Mouse (Mus musculus) mouse embryonic stem cell (cell line): ENCODE measurements at regions not wholly inside any gene's neighbourhood (a gene's known extent, or its start where the extent isn't known, plus 50 kb on each side); places are given as distances from the start of the nearest gene placed in this dataset.

Experiments
- in situ Hi-C, 2 experiments: fragments of 300-500 bp; cut with MboI; formaldehyde crosslinking; loops; 1 replicate in 1 of 2; 3 replicates in 1 of 2; pipeline ENCODE4 v1.14.3; 2019 to 2020; ENCODE audit warnings: low sequenced_read_pairs in 2 of 2, low pct_unique_long_range_greater_than_20kb in 1 of 2, mixed read lengths in 1 of 2; ENCODE audit not compliant: unreplicated experiment in 1 of 2

DNA sequence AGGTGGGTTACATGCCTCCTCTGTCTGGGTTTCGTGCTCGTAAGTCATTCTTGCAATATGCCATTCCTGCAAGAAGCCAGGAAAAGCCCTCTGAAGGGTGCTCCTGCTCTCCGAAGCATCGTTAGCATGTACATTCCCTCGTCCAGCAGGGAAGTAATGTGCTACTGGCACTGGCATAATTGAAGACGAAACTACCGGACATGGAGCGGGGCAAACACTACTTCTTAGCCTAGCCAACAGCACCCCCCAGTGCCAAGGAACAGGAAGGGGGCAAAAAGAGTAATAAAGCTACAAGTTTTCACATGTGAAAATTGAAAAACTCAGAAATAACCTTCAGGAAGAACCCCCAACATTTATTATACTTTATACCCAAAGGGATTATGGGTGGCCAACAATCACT is 88.6 kb upstream of the Usp24 start:
- in situ Hi-C loops, result loop anchor here in 1 of 2 experiments (25.0 kb wide), 1 partner anchor 235 kb away; the partner anchor contains the start of gene Pcsk9

DNA sequence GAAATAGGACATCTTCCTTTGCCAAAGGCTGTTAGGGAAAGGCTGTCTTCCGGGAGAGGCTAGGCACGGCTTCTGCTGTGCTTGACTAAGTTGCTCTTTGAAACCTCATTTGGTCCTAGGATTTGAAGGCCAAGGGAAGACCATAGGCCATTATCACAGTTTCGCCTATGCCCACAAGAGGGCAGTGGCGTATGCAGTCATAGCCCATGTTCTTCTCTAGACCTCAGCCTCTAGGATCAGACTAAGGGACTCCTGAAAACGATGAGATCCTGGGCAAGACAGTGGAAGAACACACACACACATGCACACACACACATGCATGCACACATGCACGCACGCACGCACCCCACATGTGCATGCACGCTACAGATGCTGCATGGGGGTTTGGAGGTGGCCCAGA is 87.5 kb upstream of the Usp24 start:
- in situ Hi-C loops, result loop anchor here in 1 of 2 experiments (25.0 kb wide), 1 partner anchor 234 kb away; the partner anchor contains the start of gene Pcsk9

DNA sequence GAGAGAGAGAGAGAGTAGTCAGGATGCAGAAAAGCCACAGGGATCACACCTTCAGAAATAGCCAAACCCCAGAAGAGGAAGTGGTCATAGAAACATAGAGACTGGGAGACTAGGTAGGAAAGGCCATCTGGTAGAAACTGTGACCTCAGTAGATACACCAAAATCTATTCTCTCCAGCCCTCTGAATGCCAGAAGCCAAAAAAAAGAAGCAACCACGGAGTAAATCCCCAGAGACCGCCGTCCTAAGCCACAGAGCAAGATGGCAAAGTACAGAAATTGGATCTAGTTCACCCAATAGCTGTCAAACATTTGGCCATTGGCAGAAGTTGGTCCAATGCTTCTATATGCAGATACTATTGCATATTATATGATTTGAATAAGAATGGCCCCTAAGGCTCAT is 86.5 kb upstream of the Usp24 start:
- in situ Hi-C loops, result loop anchor here in 1 of 2 experiments (25.0 kb wide), 1 partner anchor 233 kb away; the partner anchor contains the start of gene Pcsk9

DNA sequence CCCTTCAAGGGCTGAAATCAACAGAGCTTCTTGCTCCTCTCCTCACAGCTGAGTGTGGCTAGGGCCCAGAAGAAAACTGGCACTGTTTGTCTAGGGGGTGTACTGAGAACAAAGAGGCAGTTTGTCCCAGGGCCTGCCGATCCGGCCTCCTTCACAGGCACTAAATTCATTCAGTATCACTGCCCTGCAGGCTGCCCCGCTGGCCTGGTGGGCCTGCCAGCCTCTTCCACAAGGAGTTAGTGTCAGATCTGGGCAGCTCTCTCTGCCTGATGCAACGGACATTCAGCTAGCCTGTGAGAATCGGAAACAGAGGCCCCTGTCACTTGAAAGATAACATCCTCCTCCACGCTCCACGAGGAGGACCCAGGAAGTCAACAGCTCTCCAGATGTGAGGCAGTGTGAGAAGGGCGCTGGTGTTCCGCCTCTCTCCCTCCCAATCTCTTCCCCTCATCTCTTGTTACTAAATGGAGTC is 83.5 kb upstream of the Usp24 start:
- in situ Hi-C loops, result loop anchor here in 1 of 2 experiments (25.0 kb wide), 1 partner anchor 230 kb away; the partner anchor contains the start of gene Pcsk9

DNA sequence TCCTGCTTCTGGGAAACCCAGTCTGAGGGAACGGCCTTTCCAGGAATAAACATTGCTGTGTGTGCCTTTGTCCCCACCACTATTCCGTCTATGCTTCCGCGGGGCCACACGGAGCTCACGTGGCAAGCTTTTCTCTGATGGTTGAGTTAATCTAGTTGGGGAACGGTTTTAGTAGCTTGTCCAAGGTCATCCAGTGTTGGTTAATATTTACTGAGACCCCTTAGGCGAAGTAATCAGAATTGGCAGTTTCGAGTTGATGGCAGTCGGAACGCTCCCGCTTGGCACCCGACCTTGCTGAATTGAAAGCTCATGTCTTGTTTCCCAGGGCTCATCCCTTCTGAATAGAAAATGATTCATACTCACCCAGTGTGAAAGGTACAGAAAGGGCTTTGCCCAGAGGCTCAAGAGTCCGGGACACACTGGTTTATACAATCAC is 71.6 kb upstream of the Usp24 start:
- in situ Hi-C loops, result loop anchor here in 1 of 2 experiments (25.0 kb wide), 1 partner anchor 218 kb away; the partner anchor contains the start of gene Pcsk9

DNA sequence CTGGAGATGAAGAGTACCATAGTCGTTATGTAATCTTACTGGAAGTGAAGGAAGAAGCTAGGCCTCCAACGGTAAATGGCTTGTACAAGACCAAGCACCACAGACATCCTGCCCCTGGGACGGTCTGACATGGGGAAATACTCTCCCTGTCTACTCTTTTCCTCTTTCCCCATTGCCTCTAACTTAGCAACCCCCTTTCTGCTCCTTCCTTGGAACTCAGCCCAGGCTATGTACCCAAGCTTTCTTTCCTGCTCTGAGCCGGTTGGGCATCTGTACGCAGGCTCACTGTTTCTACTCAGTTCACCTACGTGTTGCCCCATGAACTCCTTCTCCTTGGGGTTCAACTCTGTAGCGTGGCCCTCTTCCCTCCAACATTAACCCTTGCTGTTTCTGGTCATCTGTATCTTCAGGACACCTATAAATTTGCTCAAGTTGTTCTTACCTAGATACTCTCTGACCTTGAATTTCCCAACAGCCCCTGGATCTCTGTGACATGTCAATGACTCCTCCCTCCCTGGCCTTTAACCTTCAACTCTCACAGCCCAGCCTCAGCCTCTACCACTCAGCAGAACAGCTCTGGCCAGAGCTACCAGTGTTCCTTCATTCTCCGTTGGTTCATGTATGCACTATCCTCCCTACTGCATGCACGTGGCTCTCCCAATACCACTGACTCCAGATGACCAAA is 71.0 kb upstream of the Usp24 start:
- in situ Hi-C loops, result loop anchor here in 1 of 2 experiments (25.0 kb wide), 1 partner anchor 217 kb away; the partner anchor contains the start of gene Pcsk9

DNA sequence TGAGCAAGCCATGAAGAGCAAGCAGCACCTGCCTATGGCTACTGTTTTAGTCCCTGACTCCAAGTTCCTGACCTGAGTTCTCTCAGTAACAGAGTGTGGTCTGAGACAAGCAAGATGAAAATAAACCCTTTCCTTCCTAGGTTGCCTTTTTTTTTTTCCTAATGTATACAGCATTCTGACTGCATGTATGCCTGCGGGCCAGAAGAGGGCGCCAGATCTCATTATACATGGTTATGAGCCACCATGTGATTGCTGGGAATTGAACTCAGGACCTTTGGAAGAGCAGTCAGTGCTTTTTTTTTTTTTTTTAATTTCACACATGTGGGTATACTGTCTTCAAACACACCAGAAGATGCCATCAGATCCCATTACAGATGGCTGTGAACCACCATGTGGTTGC is 69.3 kb upstream of the Usp24 start:
- in situ Hi-C loops, result loop anchor here in 1 of 2 experiments (25.0 kb wide), 1 partner anchor 216 kb away; the partner anchor contains the start of gene Pcsk9

DNA sequence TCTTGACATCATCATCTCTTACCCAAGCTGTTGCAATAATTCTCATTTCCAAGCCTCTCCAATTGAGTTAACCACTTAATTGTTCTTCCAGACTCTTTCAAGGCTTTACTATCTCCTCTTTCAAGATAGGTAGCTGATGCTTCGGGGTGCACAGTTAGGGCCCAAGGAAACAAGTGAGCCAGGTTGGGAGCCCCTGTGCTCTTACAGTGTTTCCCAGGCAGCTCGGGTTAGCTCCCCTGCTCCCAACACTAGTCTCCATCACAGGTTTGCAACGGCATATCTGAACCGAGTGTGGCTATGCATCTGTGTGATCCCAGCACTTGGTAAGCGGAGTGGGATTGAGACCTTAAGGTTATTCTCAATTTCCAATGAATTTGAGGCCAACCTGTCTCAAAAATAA is 68.6 kb upstream of the Usp24 start:
- in situ Hi-C loops, result loop anchor here in 1 of 2 experiments (25.0 kb wide), 1 partner anchor 215 kb away; the partner anchor contains the start of gene Pcsk9

DNA sequence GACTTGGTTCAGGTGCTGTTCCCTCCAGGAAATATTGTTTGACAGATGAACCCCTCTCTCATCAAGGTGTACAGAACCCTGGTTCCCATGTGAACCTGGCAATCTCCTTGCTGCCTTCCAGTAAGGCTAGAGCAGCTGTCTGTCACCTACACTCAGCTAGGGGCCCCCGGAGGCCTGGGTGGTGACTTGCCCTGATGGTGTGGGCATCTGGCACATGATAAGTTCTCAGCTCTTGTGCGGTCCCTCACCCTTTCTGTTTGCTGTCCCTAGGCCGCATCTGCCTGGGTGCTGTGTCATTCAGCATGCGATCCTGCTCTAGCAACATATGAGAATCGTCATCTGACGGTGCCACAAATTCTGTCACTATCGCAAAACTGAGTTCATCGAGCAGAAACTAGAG is 67.7 kb upstream of the Usp24 start:
- in situ Hi-C loops, result loop anchor here in 1 of 2 experiments (25.0 kb wide), 1 partner anchor 214 kb away; the partner anchor contains the start of gene Pcsk9

DNA sequence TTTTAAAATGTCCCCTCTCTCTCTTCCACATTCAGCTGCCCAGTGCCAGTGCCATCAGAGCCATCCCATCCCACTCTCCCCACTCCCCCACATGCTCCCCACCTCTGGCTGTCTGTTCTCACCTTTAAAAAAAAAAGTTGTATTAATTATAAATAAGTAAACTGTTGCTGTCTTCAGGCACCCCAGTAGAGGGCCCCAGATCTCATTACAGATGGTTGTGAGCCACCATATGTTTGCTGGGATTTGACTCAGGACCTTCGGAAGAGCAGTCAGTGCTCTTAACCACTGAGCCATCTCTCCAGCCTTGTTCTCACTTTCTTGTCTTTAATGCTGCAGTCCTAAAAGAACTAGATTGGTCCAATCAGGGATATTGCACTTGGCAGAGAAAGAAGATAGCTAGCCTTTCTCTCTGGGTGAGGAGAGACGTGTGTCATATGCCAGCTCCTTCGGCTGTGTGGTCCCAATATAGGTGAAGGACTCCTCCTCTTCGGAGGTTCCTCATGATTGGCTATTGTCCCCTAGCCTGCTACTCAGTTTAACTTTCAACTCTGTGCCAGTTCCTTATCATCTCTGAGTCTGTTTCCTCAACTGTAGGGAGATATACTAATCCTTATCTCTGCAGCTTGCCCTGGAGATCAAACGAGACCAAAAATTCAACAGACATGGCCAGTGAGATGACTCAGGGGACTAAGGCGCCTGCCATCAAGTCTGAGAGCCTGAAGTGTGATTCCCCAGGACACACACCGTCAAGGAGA is 66.8 kb upstream of the Usp24 start:
- in situ Hi-C loops, result loop anchor here in 1 of 2 experiments (25.0 kb wide), 1 partner anchor 213 kb away; the partner anchor contains the start of gene Pcsk9

DNA sequence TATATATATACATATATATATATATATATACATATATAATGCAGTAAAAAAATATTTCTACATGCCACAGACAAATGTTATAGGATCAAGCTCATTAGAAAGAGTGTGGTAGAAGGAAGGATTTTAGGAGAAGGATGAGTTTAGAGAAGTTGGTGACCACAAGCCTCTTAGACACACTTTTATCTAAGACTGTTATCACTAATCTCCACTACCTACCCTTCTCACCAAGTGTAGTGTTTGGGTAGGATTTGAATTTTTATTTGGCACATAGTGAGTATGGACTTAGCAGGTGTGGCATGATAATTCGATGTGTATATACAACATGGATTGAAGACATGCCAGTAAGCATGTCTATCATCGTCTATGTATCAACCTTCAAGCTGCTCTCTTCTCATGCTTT is 66.0 kb upstream of the Usp24 start:
- in situ Hi-C loops, result no loop called here

DNA sequence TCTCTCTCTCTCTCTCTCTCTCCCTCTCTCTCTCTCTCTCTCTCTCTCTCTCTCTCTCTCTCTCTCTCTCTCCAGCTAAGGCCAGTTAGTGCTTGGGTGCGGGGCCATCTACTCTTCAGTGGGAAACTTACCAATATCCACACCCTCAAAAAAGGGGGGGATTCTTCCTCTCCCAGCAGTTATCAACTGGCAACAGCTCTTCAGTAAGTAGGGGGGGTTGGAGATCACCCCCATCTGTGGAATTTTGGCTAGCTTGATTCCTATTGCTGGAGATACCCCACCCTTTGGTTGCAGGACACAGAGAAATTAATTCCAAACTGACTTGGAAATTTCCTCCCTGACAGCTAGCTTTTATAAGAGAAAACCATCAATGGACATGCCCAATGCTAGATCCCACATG is 64.6 kb upstream of the Usp24 start:
- in situ Hi-C loops, result no loop called here

DNA sequence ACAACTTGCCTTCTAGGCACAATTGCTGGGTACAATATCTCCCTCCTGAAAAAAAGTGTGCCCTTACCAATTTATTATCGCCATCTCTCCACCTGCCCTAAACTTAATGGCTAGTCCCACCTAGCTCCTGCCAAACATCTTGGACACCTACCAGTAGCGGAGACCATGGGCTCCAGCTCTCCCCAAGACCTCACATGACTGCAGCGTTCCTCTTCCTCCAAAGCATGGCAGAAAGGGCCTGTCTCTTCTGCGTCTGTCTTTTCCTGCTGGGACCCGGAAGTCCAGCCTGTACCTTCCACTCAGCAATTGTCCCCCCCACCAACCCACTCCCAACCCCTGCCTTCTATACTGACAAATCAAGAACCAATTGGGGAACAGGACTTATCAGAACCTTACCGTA is 63.1 kb upstream of the Usp24 start:
- in situ Hi-C loops, result no loop called here

DNA sequence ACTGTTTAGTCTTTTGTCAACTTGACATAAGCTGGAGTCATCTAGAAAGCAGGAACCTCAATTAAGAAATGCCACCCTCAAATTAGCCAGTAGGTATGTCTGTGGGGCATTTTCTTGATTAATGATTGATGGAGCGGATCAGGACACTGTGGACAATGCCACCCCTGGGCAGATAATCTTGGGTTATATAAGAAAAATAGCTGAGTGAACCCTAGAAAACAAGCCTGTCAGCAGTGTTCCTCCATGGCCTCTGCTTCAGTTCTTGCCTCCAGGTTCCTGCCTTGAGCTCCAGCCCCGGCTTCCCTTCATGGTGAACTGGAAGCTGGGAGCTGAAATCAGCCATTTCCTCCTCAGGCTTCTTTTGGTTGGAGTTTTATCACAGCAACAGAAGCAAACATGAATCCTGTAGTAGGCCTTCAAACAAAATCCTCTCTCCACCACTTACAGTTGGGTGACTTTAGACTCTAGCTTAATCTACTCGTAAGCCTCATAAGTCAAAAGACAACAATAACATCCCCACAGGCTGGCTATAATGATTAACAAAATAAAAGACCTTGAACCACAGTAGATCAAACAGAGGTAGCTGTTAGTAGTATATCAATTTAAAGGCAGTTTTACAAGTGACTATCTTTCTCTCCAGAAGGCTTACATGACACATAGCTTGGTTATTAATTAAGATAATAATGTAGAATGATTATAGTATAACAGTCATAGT is 61.1 kb upstream of the Usp24 start:
- in situ Hi-C loops, result no loop called here

DNA sequence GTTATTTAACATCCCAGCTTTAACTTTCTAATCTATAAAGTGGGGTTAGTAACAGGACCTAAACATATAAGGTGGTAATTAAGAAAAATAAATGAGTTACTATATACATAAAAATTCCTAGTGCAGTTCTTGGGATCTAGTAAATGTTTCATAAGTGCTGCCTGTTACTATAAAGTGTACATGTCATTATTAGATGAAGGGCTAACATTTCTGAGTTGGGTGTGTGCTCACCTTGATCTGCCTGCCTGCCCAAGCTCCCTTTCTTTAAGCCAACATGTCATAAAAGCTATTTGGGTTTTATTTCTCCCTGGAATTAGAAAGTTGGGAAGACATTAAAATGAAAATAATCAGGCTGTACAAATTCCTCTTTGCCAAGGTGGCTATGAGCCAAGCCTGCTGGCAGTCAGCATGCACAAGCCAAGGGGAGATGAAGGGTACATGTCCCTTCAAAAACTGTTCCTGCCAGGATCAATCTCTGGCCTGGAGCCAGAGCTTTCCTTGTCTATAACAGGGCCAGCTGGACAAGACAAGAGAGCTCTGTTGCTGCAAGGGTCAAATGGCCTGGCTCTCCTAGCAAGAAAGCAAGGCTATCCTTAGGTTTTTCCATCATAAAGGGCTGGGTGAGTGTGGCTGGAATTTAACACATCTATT is 59.9 kb upstream of the Usp24 start:
- in situ Hi-C loops, result no loop called here

DNA sequence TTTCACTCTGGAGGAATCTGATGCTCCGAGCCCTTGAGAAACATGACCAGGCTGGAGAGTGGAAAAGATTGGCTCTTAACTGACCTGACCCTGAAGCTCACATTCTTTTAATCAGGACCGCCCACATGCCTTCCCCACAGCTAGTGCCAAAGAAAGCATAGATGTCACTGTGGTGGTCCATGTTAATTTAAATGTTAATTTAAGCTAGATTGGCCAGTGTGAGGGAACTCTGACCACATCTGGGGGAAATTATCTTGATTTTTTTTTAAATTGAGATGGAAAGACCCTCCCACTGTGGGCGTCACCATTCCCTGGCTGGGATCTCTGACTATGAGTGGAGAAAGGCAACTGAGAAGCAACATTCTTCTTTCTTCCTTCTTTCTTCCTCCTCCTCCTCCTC is 54.6 kb upstream of the Usp24 start:
- in situ Hi-C loops, result no loop called here

DNA sequence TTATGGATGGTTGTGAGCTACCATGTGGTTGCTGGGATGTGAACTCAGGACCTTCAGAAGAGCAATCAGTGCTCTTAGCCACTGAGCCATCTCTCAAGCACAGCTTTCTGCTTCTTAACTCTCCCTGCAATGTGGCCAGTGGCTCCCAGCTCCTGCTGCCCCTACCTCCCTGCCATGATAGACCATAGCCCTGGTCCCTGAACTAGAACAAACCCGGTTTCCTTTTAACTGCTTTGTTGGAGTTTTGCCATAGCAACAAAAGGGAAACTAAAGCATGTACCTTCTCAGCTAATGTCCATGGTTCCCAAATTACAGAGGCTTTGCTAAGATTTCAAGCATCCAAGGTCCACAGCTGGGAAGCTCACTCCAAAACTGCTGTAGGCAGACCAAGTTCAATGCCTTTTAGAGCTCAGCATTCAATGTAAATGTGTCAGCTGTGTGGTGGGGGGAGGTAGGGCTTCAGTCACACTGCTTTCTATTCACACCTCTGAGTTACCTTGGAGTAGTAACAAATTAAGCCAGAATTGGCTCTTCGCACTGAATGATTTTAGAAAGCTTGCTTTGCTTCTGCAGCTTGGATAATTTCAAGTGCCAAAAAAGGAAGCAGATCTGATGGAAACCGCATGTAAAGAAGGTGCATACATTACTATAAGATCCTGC is 54.0 kb upstream of the Usp24 start:
- in situ Hi-C loops, result no loop called here
